Mouse (Mus musculus) cerebellum, adult 9-11 months (tissue): ENCODE measurements around the gene Tac4.

ENCODE experiments used
- DNase-seq: peaks from one replicate; pipeline ENCODE4 v3.0.0; 2022

Gene Tac4

GRCm38 (mm10) chr11:95263816-95264454 lies 2.6 kb downstream of the Tac4 start:
- no peak for DNase-seq

- no peak for DNase-seq
These were observed 3.2 kb downstream of the Tac4 start for GRCm38 (mm10) chr11:95264455-95265013.

- DNase-seq = no peak
These were observed 5.4 kb downstream of the Tac4 start for GRCm38 (mm10) chr11:95266540-95267245.

- no peak for DNase-seq
These were observed 12.3 kb downstream of the Tac4 start for GRCm38 (mm10) chr11:95273661-95274060.

GRCm38 (mm10) chr11:95274613-95275012 lies 13.3 kb downstream of the Tac4 start:
- DNase-seq = no peak

- no peak for DNase-seq
These were observed 14.7 kb downstream of the Tac4 start for GRCm38 (mm10) chr11:95276056-95276455.

- DNase-seq = no peak
These were observed 17.8 kb downstream of the Tac4 start for GRCm38 (mm10) chr11:95279061-95279659.

- DNase-seq = peak; percentile 56
These were observed 21.0 kb downstream of the Tac4 start for GRCm38 (mm10) chr11:95282331-95282730.

- DNase-seq = no peak
These were observed 30.7 kb downstream of the Tac4 start for GRCm38 (mm10) chr11:95291998-95292397.

GRCm38 (mm10) chr11:95293017-95293624 lies 31.8 kb downstream of the Tac4 start:
- DNase-seq = no peak

- DNase-seq = no peak
These were observed 34.4 kb downstream of the Tac4 start for GRCm38 (mm10) chr11:95295736-95296135.

GRCm38 (mm10) chr11:95298146-95298545 lies 36.8 kb downstream of the Tac4 start:
- DNase-seq = no peak

- no peak for DNase-seq
These were observed 38.6 kb downstream of the Tac4 start for GRCm38 (mm10) chr11:95299886-95300285.

GRCm38 (mm10) chr11:95301772-95302171 lies 40.4 kb downstream of the Tac4 start:
- DNase-seq = no peak

- DNase-seq = no peak
These were observed 44.3 kb downstream of the Tac4 start for GRCm38 (mm10) chr11:95305600-95305999.

GRCm38 (mm10) chr11:95307526-95307925 lies 46.2 kb downstream of the Tac4 start:
- DNase-seq = no peak

GRCm38 (mm10) chr11:95309510-95310006 lies 48.2 kb downstream of the Tac4 start:
- peak; percentile 98 for DNase-seq

GRCm38 (mm10) chr11:95310007-95310647 lies 48.8 kb downstream of the Tac4 start, which contains the start of gene Kat7:
Gene Kat7 (minus strand): TSS chr11:95310246.
- peak; percentile 99 for DNase-seq

- no peak for DNase-seq
These were observed 49.5 kb downstream of the Tac4 start for GRCm38 (mm10) chr11:95310648-95311424.

GRCm38 (mm10) chr11:95311425-95311807 lies 50.1 kb downstream of the Tac4 start:
- DNase-seq = no peak

GRCm38 (mm10) chr11:95315215-95315955 lies 54.1 kb downstream of the Tac4 start:
- no peak for DNase-seq
